Mouse (Mus musculus): Measurements from ENCODE around the gene Gm45623. TPM values are rescaled to one million over a fixed set of nuclear protein-coding genes. Genes with fewer than 3 reads are reported as not detected.

Gm45623 gene
- total RNA-seq, 4 experiments from 2014 or later, result 13.4 to 15.8 (median 15.2) TPM

DNA sequence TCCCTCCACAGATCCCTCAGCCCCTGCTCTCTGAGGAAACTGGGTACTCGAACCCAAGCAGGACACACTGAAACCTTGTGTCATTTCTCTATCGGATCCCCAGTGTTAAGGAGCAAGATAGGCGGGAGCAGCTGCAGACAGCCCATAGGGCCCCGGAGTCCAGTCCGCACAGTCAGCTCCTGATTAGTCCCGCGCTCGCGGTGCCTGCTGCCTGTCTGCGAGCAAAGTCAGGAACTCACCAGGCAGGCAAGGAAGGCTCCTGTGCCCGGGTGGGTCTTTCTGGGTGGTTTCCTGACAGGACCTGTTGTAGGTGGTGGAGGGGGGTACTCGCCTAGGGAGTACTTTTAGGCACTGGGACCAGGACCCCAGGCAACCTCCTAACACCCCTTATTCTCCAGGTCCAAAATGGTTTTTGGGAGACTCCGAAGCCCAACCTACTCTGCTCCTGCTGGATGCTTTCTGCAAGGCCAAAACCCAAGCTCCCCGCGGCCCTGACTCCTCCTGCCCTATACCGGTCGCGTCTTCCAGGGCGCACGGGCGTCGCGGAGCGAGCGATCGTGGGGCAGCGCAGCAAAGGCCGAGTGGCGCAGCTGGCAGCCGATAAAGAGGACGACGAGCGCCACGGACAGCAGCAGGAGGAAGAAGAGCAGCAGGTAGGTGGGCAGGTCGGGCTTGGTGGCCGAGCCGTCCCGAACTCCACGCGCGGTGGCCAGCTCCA is 994 bp downstream of the Gm45623 start:
- DNase-seq (ENCODE audit: low spot score in 2 of 2), result no peak

- DNase-seq (ENCODE audit: low spot score in 2 of 2), result no peak
Measured at GRCm38 (mm10) chr13:56751774-56752173, 1.9 kb downstream of the Gm45623 start.

DNA sequence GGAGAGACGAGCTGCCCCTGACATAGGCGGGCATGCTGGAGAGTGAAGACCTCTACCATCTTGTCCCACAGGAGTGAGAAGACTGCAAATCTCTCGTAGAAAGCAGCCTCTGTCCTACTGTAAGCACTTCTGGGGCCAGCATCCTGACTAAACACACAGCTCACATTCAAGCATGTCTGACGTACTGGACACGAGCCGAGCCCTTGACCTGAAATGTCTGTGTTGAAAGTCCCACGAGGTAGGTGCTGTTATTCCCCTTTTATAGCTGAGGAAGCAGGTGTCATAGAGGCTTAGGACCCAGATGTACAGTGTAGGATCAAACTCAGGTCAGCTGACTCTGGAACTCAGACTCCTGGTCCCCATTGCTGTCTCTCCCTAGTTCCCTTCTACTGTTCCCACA is 4.2 kb downstream of the Gm45623 start:
- DNase-seq (ENCODE audit: low spot score in 2 of 2), result no peak

DNA sequence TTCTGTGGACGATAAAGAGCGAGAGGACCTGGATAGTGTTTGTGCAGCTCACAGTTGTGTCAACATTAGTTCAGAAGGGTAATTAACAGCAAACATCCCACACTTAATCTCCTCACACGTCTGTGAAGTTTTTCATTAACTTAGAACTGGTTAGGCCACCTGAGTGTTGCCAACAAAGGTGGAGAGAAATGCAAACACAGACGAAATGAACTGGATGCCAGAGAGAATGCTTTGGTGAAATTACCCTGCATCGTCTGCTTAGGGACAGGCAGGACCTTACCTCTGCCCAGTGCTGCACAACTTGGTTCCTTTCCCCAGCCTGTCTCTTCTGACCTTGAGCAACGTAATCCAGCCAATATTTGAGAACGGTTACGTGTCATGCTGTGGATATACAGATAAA is 6.1 kb downstream of the Gm45623 start:
- no peak for DNase-seq (ENCODE audit: low spot score in 2 of 2)

DNA sequence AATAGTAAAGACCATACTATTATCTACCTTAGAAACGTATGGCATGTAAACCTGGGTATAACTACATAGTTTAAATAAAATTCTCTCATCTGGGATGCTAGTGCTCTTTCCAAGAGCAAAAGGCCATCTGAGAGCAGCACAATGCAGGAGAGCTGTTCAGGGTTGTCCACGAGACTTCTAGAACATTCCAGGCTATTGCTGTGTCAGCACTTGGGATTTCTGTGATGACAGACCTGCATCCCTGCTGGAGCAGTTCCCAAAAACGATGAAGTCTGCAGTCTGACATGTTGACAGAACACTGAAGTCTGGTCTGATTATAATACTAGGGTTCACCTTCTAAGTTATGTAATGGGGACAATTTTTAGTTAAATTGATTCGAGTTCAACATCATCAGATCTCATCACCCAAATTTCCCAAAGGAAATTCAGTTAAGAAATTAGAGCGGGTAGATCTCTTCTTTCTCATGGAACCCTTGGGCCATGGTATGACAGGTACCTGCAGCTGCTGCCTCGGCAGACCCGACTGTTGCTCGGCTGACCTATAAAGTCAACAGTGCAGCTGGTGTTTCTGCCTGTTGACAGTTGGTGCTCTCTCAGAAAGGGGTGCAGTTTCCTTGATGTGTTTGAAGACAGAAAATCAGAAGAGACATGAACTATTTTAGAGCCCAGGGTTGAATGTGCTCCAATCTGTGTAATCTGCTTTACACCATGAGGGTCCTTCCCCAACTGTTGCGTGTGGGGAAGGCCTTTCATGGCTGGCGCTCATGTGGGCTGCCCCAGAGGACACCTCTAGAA is 6.7 kb downstream of the Gm45623 start:
- no peak for DNase-seq (ENCODE audit: low spot score in 2 of 2)

DNA sequence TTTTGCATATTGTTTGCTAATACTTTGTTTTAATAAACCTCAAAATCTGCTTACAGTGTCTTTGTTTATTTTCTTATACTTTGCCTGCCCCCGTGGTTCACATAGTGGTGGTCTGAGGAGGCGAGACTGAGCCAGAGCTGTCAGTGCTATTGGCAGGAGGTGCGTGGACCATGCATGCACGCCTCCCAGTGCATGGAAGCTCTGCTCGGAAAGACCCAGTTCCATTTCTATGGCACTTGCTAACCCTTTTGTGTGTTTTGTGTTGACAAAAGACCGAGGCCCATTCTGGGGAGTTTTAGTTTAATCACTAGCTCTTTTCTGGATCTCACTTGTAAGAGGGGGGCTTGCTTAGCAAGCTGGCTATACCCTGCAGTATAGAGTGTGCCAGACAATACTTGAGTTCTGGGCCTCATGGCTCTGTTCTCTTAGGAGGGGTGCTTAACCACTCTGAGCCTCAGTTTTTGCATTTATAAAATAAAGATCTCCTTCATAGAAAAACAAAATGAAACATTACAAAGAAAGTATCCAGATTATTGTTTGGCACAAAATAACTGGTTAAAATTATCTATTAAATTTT is 11.2 kb downstream of the Gm45623 start:
- DNase-seq (ENCODE audit: low spot score in 2 of 2), result no peak

- DNase-seq (ENCODE audit: low spot score in 2 of 2), result no peak
Measured at GRCm38 (mm10) chr13:56741691-56742090, 11.9 kb downstream of the Gm45623 start.

DNA sequence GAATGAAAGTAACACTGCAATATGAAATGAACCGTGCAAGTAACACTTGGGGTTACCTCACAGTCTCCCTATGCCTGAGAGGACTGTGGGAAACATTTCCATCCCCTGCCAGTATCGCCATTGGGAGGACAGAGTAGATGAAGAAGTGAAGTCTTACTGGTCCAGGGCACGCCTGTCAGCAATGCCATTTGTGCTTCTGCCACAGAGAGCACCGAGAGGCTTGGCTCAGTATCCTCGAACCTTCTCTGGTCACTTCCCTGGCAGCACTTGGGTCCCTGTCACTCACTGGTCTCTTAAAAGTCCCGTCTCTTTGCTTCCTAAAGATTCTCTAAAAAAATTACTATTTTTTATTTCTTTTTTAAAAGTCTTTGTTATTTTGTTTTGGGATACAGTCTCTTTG is 13.1 kb downstream of the Gm45623 start:
- no peak for DNase-seq (ENCODE audit: low spot score in 2 of 2)

DNA sequence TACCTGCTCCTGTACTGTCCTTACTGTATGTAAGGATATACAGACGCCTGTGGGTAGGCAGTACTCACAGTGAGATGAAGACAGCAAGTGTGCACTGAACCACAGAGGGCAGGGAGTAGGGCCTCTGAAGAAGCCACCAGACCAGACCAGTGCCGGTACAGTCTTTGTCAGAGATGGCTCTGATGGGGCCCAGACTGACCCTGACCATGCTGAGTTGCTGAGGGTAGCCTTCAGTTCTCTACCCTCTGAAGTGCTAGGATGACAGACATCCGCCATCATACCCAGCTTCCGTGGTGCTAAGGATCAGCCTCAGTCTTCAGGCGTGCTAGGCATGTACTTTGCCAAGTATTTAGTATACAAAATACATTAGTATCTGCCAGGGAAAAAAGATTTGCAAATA is 14.1 kb downstream of the Gm45623 start:
- no peak for DNase-seq (ENCODE audit: low spot score in 2 of 2)

DNA sequence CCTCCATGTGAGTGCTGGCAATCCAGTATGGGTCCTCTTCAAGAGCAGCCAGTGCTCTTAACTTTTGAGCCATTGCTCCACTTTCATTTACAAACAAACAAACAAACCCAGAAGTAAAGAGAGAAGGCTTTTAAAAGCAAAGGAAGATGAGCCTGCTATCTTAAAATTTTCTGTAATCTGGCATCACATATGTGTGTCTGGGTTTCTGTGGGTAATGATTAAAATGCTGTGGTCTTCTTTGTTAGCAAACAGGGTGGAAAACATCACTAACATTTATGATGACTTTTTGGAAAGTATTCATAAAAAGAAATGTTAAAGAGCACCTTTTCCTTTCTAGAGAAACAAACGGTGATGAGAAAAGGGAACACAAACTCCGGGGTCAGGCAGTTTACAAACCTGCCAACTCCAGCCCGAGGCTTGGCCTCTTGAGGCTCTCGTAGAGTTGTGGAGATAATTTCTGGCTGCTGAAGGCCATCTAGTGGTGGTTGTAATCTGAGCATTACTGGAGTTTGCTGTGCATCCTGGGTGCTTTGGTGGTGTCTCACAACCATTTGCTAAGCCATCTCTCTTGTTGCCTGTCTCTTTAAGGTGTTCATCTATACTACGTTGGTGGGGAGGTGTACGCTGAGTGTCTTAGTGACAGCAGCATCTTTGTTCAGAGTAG is 18.3 kb downstream of the Gm45623 start:
- DNase-seq (ENCODE audit: low spot score in 2 of 2), result no peak

DNA sequence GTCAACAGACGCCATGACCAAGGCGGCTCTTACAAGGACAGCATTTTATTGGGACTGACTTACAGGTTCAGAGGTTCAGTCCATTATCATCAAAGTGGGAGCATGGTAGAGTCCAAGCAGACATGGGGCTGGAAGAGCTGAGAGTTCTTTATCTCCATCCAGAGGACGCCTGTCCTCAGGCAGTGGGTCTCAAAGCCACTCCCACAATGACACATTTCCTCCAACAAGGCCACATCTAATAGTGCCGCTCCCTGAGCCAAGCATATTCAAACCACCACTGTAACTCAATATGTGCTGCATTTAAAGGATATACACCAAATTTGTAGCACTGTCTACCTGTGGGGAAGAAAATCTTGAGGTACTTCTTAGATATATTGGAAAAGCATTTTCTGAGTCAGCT is 19.0 kb downstream of the Gm45623 start:
- DNase-seq (ENCODE audit: low spot score in 2 of 2), result no peak

DNA sequence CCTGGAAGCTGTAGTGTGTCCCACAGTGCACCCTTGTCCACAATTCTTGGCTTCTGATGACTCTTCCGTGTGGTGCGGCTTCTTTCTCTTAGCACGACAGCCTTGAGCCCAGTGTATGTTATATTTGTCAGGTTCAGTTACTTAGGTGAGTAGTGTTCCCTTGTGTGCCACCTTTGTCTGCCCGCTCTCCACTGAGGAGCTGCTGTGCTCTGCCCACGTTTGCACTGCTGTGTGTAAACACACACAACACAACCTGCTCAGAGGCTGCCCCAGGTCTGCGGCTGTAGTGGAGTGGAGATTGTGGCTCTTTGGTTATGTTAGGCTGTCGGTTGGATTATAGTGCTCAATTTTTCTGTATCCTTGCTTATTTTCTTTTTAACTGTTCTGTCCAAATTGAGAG is 24.6 kb downstream of the Gm45623 start:
- DNase-seq (ENCODE audit: low spot score in 2 of 2), result no peak

- DNase-seq (ENCODE audit: low spot score in 2 of 2), result no peak
Measured at GRCm38 (mm10) chr13:56726551-56726950, 27.1 kb downstream of the Gm45623 start.

GRCm38 (mm10) chr13:56712221-56712620 is 41.4 kb downstream of the Gm45623 start:
- no peak for DNase-seq (ENCODE audit: low spot score in 2 of 2)

GRCm38 (mm10) chr13:56710620-56711019 is 43.0 kb downstream of the Gm45623 start:
- no peak for DNase-seq (ENCODE audit: low spot score in 2 of 2)

- no peak for DNase-seq (ENCODE audit: low spot score in 2 of 2)
Measured at GRCm38 (mm10) chr13:56707606-56708005, 46.0 kb downstream of the Gm45623 start.

DNA sequence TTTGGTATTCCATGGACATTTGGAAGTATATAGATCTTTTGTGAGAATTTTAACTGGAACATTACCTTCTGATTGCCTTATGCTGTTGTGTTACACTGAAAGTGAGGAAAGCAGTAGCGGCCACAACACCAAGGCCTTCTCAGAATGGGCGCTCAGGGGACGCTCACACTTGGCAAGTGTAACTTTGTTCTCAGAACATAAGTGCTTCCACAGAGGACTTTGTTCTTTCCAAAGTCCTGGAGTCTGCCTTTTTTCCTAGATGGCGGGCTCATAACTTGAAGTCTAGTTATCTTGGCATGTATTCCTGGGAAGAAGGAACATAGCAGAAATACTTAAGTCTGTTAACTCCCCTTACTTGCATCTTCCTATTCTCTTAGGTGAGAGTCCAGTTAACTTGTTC is 46.5 kb downstream of the Gm45623 start:
- no peak for DNase-seq (ENCODE audit: low spot score in 2 of 2)

DNA sequence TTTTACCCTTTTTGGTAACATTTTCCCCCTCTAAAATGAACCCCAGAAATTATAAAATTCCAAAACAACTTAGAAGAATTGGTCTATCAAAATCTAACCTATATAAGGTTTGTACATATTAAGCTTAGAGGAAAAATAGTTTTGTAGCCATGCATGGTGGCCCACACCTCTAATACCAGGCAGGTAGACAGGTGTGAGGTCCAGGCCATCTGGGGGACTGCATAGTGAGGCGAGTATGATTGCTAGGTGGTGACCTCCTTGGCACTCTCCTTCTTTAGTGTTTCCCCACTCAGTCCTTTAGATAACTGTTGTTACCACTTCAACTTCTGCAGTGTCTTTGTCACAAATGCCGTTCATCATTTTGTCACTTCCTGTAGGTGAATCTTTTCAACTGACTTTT is 49.0 kb downstream of the Gm45623 start:
- no peak for DNase-seq (ENCODE audit: low spot score in 2 of 2)

- DNase-seq (ENCODE audit: low spot score in 2 of 2), result no peak
Measured at GRCm38 (mm10) chr13:56703871-56704321, 49.7 kb downstream of the Gm45623 start.

DNA sequence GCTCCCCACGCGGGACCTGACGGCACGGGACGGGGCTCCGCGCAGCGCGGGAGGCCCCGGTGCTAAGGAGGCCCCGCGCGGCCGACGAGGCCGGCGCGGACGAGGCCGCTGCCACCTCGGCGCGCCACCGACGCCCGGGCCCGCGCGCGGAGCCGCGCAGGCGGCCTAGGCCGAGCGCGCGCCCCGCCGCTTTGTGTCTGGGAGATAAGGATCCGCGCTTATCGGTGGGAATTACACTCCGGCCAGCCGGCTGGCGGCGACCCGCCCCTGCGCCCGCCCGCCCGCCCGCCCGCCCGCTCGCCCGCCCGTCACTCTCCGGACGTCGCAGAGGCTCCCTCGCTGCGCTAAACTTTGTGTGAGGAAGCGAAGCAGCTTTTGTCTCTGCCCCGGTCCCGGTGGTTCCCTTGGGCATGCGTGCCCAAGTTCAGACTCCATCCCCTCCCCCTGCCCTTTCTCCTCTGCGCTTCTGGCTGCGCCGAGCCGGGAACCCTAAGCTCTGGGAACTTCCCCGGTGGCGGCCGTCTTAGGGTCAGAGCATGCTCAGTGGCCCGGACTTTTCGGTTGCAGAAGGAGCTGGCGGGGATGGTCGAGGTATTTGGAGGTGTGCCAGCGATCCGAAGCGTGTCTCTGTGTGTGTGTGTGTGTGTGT is 50.3 kb downstream of the Gm45623 start:
- DNase-seq (ENCODE audit: low spot score in 2 of 2), result peak; percentile 21 to 45

- peak; percentile 61 to 69 for DNase-seq (ENCODE audit: low spot score in 2 of 2)
Measured at GRCm38 (mm10) chr13:56702469-56703221, 51.0 kb downstream of the Gm45623 start, which contains the start of gene Smad5. Smad5 (plus strand) TSS chr13:56703010.
